Mouse (Mus musculus) right cerebral cortex, adult 18-20 months (tissue): ENCODE measurements around the gene Itpr2.

ENCODE experiments used
- DNase-seq: peaks from one replicate; pipeline ENCODE4 v3.0.0; 2022; ENCODE audit warnings: mixed read lengths

Gene Itpr2

DNA sequence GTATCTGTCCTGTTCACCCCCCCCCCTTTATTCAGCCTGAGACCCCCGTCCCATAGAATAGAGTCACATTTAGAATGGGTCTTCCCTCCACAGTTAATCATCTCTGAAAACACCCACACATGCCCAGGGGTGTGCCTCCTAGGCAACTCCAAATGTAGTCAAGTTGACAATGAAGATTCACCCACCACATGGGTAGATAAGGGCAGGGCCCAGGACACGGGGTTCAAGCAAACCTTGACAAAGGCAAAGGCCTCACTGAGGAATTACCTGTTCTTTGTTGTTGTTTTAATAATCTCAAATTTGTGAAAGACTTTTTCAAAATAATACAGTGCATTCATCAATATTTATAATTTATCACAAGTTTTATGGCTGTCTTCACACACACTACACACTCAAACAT is 2.4 kb upstream of the Itpr2 start:
- no peak for DNase-seq

DNA sequence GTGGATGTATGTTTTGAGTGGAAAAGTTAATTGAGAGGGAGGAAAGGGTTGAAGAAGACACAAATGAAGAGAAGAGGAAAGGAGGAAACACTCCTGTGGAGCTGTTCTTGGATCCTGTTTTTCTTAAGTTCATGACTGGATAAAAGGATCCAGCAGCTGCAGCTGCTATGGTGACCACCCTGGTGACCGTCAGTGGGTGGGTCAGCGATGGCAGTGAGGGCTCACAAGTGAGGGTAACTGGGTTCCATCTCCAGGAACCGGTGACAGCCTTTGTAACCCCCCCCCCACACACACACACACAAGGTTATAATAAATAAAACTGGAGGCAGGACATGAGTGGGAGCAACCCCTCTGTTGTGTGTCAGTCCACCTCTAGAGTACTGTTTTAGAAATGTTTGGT is 833 bp upstream of the Itpr2 start:
- DNase-seq: no peak

DNA sequence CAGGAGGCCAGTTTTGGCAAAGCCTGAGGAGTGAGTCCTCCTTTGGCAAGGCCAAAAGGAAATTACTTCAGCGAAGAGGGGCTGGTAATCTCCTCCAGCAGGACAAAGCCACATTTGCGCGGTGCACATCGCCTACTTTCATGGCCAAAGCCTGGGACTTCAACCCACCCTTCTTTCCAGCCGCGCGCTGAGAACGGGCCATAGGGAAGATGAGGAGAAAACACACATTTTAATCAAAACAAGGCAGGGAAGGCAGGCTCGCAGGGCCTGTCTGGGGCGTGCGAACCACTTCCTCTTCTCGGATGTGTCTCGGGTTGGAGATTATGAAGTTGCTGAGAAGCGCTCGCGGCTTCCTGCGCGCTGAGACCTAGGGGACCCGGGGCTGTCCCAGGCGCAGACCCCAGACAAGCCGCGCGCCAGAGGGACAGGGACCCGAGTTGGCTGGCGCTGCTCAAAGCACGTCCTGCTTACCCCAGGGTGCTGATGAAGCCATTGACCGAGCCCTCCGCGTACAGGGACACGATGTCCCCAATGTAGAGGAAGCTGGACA is 632 bp downstream of the Itpr2 start:
- DNase-seq: peak; percentile 19

DNA sequence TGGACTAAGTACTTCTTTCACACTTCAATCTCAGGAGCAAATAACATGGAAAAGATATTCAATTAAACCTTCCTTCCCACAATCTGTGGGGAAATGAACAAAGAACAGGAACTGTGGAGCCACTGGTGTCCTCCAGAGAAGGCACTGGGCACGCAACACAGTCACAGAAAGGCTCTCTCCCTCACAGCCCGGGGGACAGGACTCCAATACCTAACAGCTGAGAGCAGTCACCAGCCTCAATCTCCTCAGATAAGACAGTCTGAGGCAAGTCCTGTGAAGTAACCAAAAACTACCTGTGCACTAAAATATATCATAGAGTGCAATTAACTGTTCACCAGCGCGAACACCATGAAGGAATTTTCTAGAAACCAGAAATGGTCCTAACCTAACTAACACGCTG is 1.3 kb downstream of the Itpr2 start:
- DNase-seq: no peak

DNA sequence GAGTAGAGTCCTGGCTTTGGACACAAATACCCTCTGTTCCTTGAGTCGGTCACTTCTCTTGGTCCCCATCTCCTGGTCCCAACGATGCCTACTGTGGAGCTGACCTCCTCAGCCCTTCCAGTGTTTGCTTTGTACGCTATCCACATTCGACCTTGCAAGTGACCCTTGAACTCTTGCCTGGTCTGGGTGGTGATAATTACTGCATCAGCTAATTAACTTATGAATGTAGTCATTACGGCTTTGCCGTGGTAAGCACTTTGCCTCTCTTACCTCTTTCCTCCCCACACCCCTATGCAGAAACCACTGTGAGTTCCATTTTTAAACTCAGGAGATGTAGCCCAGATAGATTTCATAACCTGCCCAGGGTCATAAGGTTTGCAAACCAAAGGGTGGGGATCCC is 1.8 kb downstream of the Itpr2 start:
- no peak for DNase-seq

DNA sequence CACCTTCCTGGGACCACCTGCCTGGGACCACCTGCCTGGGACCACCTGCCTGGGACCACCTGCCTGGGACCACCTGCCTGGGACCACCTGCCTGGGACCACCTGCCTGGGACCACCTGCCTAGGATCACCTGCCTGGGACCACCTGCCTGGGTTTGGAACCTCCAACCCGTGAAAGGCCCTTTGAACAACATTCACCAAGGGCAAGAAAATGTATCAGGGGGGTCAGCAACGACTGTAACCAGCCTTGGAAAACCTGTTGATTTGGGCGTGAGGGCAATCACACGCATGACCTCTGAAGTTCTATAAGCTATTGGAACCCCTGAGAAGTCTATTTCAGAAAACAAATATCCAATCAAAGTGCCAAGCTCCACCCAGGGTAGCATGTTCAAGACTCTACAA is 2.5 kb downstream of the Itpr2 start:
- DNase-seq: no peak

DNA sequence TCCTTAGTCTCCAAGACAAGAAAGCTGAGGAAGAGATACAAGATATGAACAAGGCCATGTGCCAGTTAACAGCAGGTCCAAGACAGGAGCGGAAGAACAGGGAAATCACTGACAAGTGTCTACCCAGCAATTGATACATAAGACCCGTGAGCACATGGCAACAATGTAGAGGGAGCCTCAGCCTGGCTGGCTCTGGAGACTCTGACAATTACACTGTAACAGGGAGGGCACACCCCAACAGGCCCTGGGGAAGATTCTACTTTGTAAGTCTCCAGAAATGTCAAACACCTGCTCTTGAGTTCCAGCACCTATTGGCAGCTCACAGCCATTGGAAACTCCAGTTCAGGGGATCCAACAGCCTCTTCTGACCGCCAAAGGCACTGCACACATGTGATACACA is 3.6 kb downstream of the Itpr2 start:
- DNase-seq: no peak

DNA sequence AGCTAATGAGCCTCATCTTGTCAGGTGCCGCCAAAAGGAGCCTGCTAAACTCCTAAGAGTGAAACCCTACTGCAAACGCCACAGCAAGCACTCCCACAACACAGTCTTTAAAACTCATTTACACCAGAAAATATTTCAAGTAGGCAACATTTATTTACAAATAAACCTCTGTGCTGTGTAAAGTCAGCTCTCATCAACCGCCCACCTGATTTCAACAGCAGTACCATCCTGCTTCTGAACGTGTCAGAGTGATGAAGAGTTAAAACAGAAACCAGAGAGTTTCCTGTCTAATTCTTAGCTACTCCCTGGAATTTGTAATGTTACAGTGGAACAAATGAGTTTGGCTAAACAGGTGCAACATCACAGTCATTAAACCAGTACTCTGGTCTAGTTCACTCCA is 4.2 kb downstream of the Itpr2 start:
- no peak for DNase-seq

DNA sequence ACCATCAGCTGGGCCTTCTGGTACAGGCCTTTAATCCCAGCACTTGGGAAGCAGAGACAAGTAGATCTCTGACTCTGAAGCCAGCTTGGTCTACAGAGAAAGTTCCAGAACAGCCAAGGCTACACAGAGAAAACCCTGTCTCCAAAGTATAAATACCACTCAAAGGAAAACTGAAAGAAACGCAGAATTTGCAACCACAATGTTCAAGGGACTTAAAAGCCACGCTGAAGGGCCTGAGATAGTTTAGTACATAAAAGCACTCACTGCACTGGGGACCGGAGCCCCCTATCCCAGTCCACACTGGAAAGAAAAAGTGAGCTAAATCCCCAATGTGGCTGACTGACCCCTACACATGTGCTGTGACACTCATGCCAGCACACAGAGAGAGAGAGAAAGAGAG is 4.6 kb downstream of the Itpr2 start:
- DNase-seq: no peak

DNA sequence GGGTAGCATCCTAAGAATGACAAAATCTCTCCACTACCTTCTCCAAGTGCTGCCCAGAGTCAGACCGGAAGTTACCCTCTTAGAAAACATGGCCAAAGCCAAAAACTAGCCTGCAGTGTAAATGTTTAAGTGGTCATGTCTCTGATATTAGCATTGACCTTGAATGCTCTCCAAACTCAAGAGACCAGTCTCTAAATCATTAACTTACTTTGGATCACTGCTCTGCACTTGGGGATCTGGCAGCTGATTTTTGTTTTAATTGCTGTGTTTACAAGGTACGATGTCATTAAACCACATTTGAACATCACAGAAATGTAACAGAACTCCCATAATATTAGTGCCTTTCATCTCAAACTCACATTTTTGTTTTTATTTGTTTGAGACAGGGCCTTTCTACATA is 10.3 kb downstream of the Itpr2 start:
- DNase-seq: no peak

DNA sequence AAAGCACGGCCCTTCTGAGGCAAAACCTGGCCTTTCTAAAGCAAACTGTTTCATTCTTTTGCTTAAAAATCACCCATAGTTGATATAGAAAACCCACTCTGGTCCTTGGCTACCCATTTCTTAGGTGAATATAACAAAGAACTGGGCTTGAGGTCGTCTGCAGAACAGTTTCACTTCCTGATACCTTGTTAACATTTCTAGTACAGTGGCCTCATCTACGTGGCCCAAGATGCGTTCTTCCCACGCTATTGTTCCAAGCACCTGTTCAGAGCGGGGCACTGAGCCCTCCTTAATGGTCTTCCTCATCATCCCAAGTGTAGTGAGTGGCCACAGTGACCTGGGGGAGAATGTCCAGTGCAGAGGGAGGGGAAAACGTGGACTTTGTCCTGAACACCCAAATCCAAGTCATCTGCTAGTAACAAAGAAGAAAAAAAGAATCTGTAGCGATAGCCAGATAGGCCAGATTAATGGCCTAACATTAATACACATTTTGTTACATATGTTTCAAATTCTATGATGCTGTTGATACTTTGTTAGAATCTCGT is 11.5 kb downstream of the Itpr2 start:
- DNase-seq: no peak

DNA sequence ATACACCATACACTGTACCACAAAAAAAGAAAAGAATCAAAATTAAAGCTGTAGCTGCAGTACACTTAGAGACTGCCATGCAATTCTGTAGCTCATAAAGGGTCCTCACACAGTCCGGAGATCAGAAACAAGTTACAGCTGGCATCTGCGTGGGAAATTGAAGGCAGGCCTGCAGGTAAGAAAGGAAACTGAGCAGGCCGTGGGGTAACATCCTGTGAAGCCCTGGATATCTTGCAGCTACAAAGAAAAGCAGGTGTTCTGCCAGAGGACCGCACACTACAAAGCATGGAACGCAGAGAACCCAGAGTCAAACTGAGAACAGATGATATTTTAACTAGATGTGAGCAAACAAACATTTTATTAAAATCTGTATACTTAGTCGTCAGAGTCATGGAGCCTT is 12.2 kb downstream of the Itpr2 start:
- DNase-seq: no peak

DNA sequence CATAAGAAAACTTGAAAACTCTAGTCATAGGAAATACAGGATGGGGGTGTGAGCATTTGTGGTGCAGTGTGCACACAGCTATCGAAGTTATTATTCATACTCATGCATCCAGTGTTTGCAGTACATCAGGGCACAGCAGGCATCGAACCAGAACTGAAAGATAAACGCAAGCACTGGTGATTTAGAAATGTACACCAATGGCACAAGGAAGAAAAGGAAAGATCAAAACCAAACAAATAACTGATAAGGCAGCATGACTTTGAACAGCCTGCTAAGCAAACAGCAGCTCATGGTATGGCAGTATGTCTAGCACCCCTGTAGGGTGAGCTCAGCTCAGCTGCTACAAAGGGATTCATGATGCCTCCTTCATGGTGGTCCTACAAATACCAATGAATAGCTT is 13.3 kb downstream of the Itpr2 start:
- no peak for DNase-seq

DNA sequence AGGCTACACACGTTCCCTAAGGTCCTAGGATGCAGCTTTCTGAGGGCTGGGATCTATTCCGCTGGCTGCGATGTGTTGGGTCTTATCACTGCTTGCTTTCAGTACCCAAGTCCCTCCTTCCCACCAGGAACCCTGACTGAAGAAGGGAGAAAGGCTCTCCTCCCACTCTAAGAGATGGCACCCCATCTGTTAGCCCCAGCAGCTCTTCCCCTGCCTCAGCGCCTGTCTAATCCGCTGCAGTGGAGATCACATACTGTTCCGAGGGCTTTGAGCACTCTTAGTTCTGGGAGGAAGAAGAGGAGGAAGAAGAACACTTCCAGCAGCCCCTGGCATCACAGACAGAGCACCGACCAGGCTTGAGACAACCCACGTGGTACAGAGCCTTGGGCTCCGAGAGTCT is 14.9 kb downstream of the Itpr2 start:
- DNase-seq: no peak

DNA sequence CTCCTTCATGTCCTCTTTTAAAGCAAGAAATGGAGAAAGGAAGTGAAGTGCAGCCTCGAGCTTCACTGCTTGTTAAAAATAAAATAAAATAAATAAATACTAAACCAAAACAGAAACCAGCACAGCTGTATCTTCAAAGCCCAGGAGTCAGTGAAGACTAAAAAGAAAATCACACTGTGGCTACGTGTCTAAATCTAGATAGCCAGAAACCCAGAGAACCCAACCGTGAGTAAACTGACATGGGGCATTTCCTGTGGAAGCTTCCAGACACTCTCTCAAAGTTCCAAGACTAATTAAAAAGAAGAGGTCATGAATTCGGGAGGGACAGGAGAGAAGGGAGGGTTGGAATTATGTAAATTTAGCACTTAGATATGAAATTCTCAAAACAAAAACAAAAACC is 15.9 kb downstream of the Itpr2 start:
- DNase-seq: no peak

DNA sequence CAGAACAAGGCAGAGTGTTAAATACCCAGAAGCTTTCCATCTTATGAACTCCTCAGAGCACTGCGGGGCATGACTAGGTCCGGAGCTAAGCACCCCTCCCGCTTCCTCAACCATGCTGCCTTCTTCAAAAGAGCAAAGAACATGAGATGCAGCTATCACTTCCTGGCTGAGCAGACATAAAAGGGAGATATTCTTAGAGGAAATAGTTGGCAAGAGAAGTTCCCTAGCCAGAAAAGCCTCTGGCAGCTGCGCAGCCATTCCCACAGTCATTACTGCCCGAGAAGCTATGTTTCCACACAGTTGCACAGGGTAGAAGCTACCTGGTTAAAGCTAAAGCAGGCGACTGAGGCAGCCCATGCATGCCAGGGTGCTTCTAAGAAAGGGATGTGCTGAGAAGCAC is 20.6 kb downstream of the Itpr2 start:
- no peak for DNase-seq

DNA sequence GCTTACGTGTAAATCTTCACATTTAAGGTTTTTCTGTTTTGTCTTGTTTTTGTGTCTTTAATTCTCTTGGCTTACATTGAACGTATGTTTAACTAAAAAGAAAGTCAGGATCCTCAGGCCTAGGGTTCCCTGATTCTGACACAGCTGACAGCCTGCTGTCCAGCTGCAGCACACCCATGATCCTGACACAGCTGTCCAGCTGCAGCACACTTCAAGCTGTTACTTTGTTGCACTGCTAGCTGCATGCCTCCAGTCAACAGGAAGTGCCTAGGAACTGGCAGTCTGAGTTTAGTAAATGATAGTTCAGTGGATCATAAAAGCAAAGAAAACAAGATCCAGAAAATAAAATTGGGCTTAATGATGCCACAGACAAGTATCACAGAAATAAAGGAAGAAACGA is 21.1 kb downstream of the Itpr2 start:
- DNase-seq: no peak

DNA sequence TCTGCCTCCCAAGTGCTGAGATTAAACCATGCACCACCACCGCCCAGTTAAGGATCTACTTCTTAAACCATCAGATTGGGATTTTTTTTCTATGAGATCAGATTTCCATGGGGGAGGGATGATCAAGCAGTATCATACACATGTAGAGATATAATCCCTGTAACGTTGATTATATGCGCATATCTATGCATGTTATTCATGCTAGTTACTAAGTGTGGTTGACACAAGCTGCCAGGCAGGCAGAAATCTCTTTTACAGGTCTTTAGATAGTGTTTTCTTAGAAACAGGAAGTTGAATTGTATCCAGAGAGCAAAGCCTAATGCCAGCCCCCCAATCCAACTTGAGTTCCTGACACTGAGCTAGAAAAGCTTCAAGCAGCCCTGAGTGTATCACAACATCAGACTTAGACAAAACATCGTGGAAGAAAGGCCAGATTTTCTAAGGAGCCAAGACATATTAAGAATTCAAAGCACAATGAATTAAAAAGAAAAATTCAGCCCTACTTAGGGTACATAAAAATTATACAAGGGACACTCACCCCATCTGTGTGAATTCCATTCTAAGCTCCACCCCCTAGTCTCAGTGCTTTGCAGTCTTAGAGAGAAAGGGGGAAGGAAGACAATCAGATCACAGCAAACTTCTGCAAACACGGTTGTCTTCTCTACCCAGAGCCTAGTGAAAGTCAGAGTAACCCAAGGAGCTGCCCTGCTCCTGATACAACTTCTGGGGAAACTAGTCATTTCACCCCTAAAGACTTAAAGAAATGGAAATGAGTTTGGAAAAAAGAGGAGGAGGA is 22.9 kb downstream of the Itpr2 start:
- no peak for DNase-seq

DNA sequence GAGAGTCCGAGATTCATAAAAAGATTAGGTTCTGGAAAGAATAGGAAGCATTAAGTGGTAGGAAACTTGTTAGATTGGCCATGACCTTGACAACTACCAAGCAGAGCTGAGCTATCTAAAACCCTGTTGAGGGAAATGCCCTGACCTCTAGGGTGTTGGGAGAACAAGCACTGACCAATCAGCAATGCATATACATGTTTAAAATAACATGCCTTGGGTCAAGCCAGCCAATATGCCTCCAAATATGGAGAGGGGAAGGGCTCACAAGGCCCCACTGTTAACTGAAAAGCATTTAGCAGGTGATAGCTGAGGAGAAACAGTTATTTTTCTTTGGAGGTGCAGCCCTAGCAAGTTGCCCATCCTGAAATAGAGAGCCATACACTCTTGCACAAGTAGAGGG is 25.2 kb downstream of the Itpr2 start:
- DNase-seq: no peak

DNA sequence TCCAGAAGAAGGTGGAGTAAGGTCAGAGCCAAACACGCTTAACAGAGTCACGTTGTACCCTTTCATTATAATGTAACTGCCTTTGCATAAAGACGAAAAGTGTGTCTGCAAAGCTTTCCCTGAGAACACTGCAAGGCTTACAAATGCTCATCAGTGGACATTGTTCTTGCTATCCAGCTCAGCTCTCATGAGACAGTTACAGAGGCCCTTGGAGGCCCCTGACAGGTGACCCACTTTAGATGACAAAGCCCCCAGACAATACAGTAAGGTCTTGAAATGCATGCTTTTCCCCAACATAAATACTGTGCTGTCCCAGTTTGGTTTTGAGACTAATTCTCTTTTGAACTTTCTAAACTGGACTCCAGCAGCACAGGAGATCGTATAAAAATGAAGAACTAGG is 27.9 kb downstream of the Itpr2 start:
- no peak for DNase-seq

DNA sequence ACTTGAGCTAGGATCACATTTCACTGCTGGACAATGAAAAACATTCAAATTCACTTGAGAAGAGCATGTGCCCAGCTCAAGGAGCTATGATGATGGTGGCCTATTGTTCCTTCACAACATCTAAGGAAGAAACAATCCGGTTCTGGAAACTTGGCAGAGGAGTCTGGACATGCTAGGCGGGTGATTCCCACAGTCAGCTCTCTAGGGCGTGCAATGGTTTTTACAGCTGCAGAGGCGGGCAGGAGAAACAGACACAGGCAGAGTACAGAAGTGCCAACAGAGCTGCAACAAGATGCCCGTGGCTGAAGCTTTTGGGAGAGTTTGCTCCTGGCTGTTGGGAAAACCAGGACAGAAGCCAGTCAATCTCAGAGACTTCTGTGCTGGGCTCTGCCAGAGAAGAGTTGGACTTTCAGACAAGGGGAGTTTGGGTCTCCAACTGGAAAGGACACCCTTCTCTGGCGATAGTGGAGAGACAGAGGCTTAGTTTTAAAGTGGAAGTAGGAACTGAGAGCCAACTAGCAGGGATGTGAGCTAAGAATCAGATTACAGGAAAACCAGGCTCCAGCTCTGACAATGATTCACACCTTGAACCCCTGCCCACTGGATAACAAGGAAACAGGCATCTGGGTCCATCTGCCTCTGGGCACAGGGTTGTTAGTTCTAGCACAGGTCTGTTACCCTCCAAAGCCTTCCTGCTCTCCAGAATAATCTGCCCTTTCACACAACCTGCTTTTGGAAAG is 28.6 kb downstream of the Itpr2 start:
- peak; percentile 19 for DNase-seq

DNA sequence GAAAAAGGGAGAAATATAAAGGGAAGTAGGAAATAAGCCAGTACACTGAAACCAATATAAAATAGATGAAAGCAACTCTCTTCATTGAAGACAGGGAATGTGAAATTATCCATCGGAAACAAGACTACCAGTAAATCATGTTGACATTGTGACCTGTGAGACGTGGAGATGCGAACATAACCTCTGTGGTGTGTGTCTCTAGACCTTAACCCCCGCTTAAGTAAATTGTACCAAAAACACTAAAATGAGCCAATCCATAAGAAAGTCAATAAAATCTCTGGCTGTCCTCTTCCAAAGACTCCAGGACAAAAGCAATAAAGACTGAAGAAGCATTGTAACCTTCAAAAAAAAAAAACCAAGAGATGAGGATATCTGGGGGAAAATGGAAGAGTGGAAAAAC is 31.6 kb downstream of the Itpr2 start:
- no peak for DNase-seq

DNA sequence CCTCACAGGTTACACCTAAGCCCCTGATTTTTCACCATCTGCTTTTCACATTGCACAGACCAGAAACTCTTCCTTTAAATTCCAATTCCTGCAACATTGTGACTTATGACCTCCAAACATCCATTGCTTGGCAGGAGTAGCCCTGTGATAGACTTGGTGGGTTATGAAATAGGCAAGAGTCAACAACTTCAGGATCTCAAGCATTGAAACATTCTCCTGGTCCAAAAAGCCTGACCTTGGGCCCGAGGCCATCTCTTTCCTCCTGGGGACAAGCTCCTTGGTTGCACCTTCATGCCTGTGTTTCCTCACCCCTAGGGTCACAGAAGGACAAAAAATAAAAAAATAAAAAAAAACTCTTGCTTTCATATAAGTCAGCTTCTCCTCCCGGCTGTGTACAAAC is 32.1 kb downstream of the Itpr2 start:
- no peak for DNase-seq

DNA sequence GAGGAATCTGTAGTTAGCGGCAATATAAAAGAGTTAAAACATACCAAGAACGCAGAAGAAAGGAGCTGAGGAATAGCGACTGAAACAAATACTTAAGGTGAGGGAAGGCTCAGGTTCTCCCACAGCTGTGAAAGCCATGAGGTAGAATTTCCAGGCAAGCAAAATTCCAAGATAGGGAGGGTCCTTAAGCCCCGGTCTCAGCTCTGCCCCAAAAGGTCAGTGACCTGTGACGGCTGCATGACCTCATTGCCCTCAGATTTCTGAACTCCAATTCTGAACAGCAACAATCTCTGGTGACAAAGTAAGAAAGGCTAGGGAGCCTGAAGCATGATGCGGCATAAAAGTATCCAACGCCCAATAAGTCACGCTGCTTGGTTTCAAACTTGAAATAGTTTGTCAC is 33.7 kb downstream of the Itpr2 start:
- no peak for DNase-seq
